Mouse (Mus musculus): ENCODE results near the gene Robo1. TPM values are rescaled to one million over a fixed set of nuclear protein-coding genes. Genes with fewer than 3 reads are reported as not detected.

The Robo1 gene
- total RNA-seq (2021) = 100 to 1,000 TPM in 1 of 2 experiments, 10 to 100 TPM in 1; 54.4 to 159 TPM
- long read RNA-seq, experiment 1, partial matches to known transcripts = 14 of 20 reads
- long read RNA-seq, experiment 1, other reads (novel, unspliced or antisense) = 4 of 20 reads
- long read RNA-seq, experiment 2, partial matches to known transcripts = 69 of 83 reads
- long read RNA-seq, experiment 2, other reads (novel, unspliced or antisense) = 12 of 83 reads

GRCm38 (mm10) chr16:72307537-72308330, at the start of gene Robo1:
Robo1 (plus strand) TSS chr16:72308306.
- DNase-seq (ENCODE audit: low spot score in 2 of 2) = no peak

- no peak for DNase-seq (ENCODE audit: low spot score in 2 of 2)
Measured at GRCm38 (mm10) chr16:72267839-72268238, 40.3 kb upstream of the Robo1 start.

GRCm38 (mm10) chr16:72276390-72277074, 31.6 kb upstream of the Robo1 start:
- DNase-seq (ENCODE audit: low spot score in 2 of 2) = no peak

GRCm38 (mm10) chr16:72308331-72308668, 194 bp downstream of the Robo1 start:
- no peak for DNase-seq (ENCODE audit: low spot score in 2 of 2)

GRCm38 (mm10) chr16:72327321-72327720, 19.2 kb downstream of the Robo1 start:
- DNase-seq (ENCODE audit: low spot score in 2 of 2) = peak in 1 of 2 experiments; percentile 2

GRCm38 (mm10) chr16:72328579-72328978, 20.5 kb downstream of the Robo1 start:
- DNase-seq (ENCODE audit: low spot score in 2 of 2) = no peak

- DNase-seq (ENCODE audit: low spot score in 2 of 2) = no peak
Measured at GRCm38 (mm10) chr16:72337757-72338156, 29.7 kb downstream of the Robo1 start.

- DNase-seq (ENCODE audit: low spot score in 2 of 2) = no peak
Measured at GRCm38 (mm10) chr16:72350422-72350821, 42.3 kb downstream of the Robo1 start.

- no peak for DNase-seq (ENCODE audit: low spot score in 2 of 2)
Measured at GRCm38 (mm10) chr16:72356515-72357357, 48.6 kb downstream of the Robo1 start.

- DNase-seq (ENCODE audit: low spot score in 2 of 2) = no peak
Measured at GRCm38 (mm10) chr16:72376896-72377295, 68.8 kb downstream of the Robo1 start.

- no peak for DNase-seq (ENCODE audit: low spot score in 2 of 2)
Measured at GRCm38 (mm10) chr16:72381819-72382218, 73.7 kb downstream of the Robo1 start.

GRCm38 (mm10) chr16:72383566-72383965, 75.5 kb downstream of the Robo1 start:
- DNase-seq (ENCODE audit: low spot score in 2 of 2) = no peak

- DNase-seq (ENCODE audit: low spot score in 2 of 2) = no peak
Measured at GRCm38 (mm10) chr16:72393512-72393911, 85.4 kb downstream of the Robo1 start.

GRCm38 (mm10) chr16:72398811-72399210, 90.7 kb downstream of the Robo1 start:
- no peak for DNase-seq (ENCODE audit: low spot score in 2 of 2)

GRCm38 (mm10) chr16:72402381-72402780, 94.3 kb downstream of the Robo1 start:
- no peak for DNase-seq (ENCODE audit: low spot score in 2 of 2)

- DNase-seq (ENCODE audit: low spot score in 2 of 2) = no peak
Measured at GRCm38 (mm10) chr16:72409820-72410219, 101.7 kb downstream of the Robo1 start.

- no peak for DNase-seq (ENCODE audit: low spot score in 2 of 2)
Measured at GRCm38 (mm10) chr16:72411669-72412270, 103.7 kb downstream of the Robo1 start.

- DNase-seq (ENCODE audit: low spot score in 2 of 2) = no peak
Measured at GRCm38 (mm10) chr16:72412879-72413278, 104.8 kb downstream of the Robo1 start.

- no peak for DNase-seq (ENCODE audit: low spot score in 2 of 2)
Measured at GRCm38 (mm10) chr16:72419328-72420066, 111.4 kb downstream of the Robo1 start.

- no peak for DNase-seq (ENCODE audit: low spot score in 2 of 2)
Measured at GRCm38 (mm10) chr16:72422426-72422825, 114.3 kb downstream of the Robo1 start.
